ENCODE assay signal across 7 mouse cellular contexts in genomic region chr15:83127037-83127436, GRCm38 (mm10). TPM values are rescaled to one million over a fixed set of nuclear protein-coding genes. Genes with fewer than 3 reads are reported as not detected.
DNase-seq lines count a peak whose midpoint lies in the region; ATAC-seq and TF ChIP-seq lines count a peak whose summit lies in the region.
"Not testable (repeated sequence)": the region's sequence is repeated elsewhere in the genome, so short reads cannot be mapped to it uniquely, and the experiment has no call there.

No protein-coding gene starts in this region.

- peaks cover 71% of the 10 kb centered on the region for H3K36me3 ChIP-seq in embryonic facial prominence, embryonic 14.5 days (ENCODE audit: control insufficient read depth, insufficient read depth, low read length)
- peaks cover 71% of the 10 kb centered on the region for H3K36me3 ChIP-seq in limb, embryonic 14.5 days (ENCODE audit: control insufficient read depth, insufficient read depth, low read length)
- peaks cover 55% of the 10 kb centered on the region for H3K36me3 ChIP-seq in myocyte (ENCODE audit: control insufficient read depth, insufficient read depth)

- TF ChIP-seq POLR2A in limb, embryonic 14.5 days (IDR thresholded peaks at IDR 0.05; ENCODE audit: borderline replicate concordance, extremely low read depth, insufficient read depth, insufficient read length) = not testable (repeated sequence)
- TF ChIP-seq POLR2A in myocyte (IDR thresholded peaks at IDR 0.05; ENCODE audit: insufficient read length, low read depth) = peak; percentile 20

- not testable (repeated sequence) for H3K9ac ChIP-seq in embryonic facial prominence, embryonic 14.5 days (ENCODE audit: low read depth, low read length); limb, embryonic 14.5 days (ENCODE audit: low read depth, low read length, severe bottlenecking)

- not testable (repeated sequence) for H3K79me2 ChIP-seq in myocyte (ENCODE audit: control insufficient read depth, insufficient read depth)

- not testable (repeated sequence) for H3K9me3 ChIP-seq in embryonic facial prominence, embryonic 14.5 days (ENCODE audit: control insufficient read depth, low read length); limb, embryonic 14.5 days (ENCODE audit: control insufficient read depth, low read length)

- ATAC-seq in embryonic facial prominence, embryonic 14.5 days (ENCODE audit: low read depth) = peak; percentile 59
- peak; percentile 59 for ATAC-seq in limb, embryonic 14.5 days (ENCODE audit: low FRiP score, low read depth)

- peak overlapping the region; percentile 68 for H3K27ac ChIP-seq in embryonic facial prominence, embryonic 14.5 days (replicated peaks; ENCODE audit: low read depth, low read length)
- not testable (repeated sequence) for H3K27ac ChIP-seq in limb, embryonic 14.5 days (replicated peaks; ENCODE audit: low read depth, low read length)

- not testable (repeated sequence) for H3K27me3 ChIP-seq in embryonic facial prominence, embryonic 14.5 days (replicated peaks; ENCODE audit: control insufficient read depth, insufficient read depth, low read length); limb, embryonic 14.5 days (ENCODE audit: control insufficient read depth, insufficient read depth, low read length); myocyte (ENCODE audit: control insufficient read depth, insufficient read depth, insufficient read length)

- DNase-seq in embryonic facial prominence, embryonic 14.5 days (ENCODE audit: low spot score) = peak; percentile 69
- DNase-seq in heart, postnatal 10 days = peak; percentile 25 to 29
- DNase-seq in kidney, postnatal 10 days = peak; percentile 54
- DNase-seq in limb, embryonic 14.5 days (ENCODE audit: low spot score) = not testable (repeated sequence)
- peak; percentile 50 for DNase-seq in lung, postnatal 10 days
- DNase-seq in retina, postnatal 1 day = peak; percentile 54

- not testable (repeated sequence) for H3K4me2 ChIP-seq in embryonic facial prominence, embryonic 14.5 days (ENCODE audit: low read depth, low read length); limb, embryonic 14.5 days (replicated peaks; ENCODE audit: low read depth, low read length, severe bottlenecking)
- H3K4me2 ChIP-seq in myocyte (ENCODE audit: low read depth) = peak overlapping the region; percentile 35

- not testable (repeated sequence) for H3K4me1 ChIP-seq in embryonic facial prominence, embryonic 14.5 days (ENCODE audit: control insufficient read depth, insufficient read depth, low read length); limb, embryonic 14.5 days (ENCODE audit: control insufficient read depth, insufficient read depth, low read length)

- H3ac ChIP-seq in myocyte (ENCODE audit: control insufficient read depth, insufficient read length) = not testable (repeated sequence)

- not testable (repeated sequence) for H3K4me3 ChIP-seq in embryonic facial prominence, embryonic 14.5 days (ENCODE audit: low read depth, low read length); limb, embryonic 14.5 days (replicated peaks; ENCODE audit: low read length); myocyte

- intact Hi-C loops in heart, postnatal 10 days (cut with DNase I) = not testable (repeated sequence)

- WGBS in embryonic facial prominence, embryonic 14.5 days = 82% methylated on average over 3 of the region's 3 CpGs
- whole genome bisulfite sequencing in limb, embryonic 14.5 days = 81% methylated on average over 3 of the region's 3 CpGs

TF ChIP-seq in myocyte, 11 proteins besides CTCF, POLR2A, EP300 and RAD21:
- peak; percentile 89 for TF ChIP-seq TCF3 (IDR thresholded peaks at IDR 0.05; ENCODE audit: insufficient read length, low read depth)
- peak; percentile 89 to 97 (median 95) for TF ChIP-seq MYOG (IDR thresholded peaks at IDR 0.05; ENCODE audit: control insufficient read depth in 1 of 3, insufficient read depth in 1 of 3, insufficient read length in 2 of 3, low read depth in 2 of 3)
- peak; percentile 95 for TF ChIP-seq TCF12 (IDR thresholded peaks at IDR 0.05; ENCODE audit: insufficient read depth, poor library complexity, severe bottlenecking)
- peak; percentile 79 to 97 (median 97) for TF ChIP-seq MYOD1 (IDR thresholded peaks at IDR 0.05; ENCODE audit: control insufficient read depth in 1 of 3, insufficient read length in 2 of 3, low read depth in 2 of 3)

RNA-seq across cellular contexts. Expression of gene Rrp7a, which starts 4.4 kb away (rescaled TPM):
- 61.6 and 63.0 TPM in 2 replicates for polyA plus RNA-seq in embryonic facial prominence, embryonic 14.5 days (2014; fragmentation: Nextera tagmentation; extraction: Ambion mirVana)
- total RNA-seq in heart, postnatal 10 days (2021) = 10 to 100 TPM; 37.3 to 46.2 TPM
- 82.1 and 92.1 TPM in 2 replicates for polyA plus RNA-seq in limb, embryonic 14.5 days (2012; rRNA removed)
- 60.9 and 61.7 TPM in 2 replicates for polyA plus RNA-seq in limb, embryonic 14.5 days (2014; fragmentation: Nextera tagmentation; extraction: Ambion mirVana)
- polyA plus RNA-seq in myocyte (2012; fragmentation: generic; extraction: Trizol) = 172 TPM

RNA-seq across cellular contexts. Expression of gene Poldip3, which starts 22.1 kb away (rescaled TPM):
- 126 and 151 TPM in 2 replicates for polyA plus RNA-seq in embryonic facial prominence, embryonic 14.5 days (2014; fragmentation: Nextera tagmentation; extraction: Ambion mirVana)
- 10 to 100 TPM; 45.7 to 47.3 TPM for total RNA-seq in heart, postnatal 10 days (2021)
- polyA plus RNA-seq in limb, embryonic 14.5 days (2012; rRNA removed) = 88.2 and 94.3 TPM in 2 replicates
- polyA plus RNA-seq in limb, embryonic 14.5 days (2014; fragmentation: Nextera tagmentation; extraction: Ambion mirVana) = 150 and 154 TPM in 2 replicates
- polyA plus RNA-seq in myocyte (2012; fragmentation: generic; extraction: Trizol) = 85.9 TPM

RNA-seq across cellular contexts. Expression of gene Serhl, which starts 37.7 kb away (rescaled TPM):
- polyA plus RNA-seq in embryonic facial prominence, embryonic 14.5 days (2014; fragmentation: Nextera tagmentation; extraction: Ambion mirVana) = 63.8 and 71.6 TPM in 2 replicates
- 10 to 100 TPM; 54.6 to 59.1 TPM for total RNA-seq in heart, postnatal 10 days (2021)
- 62.7 and 78.5 TPM in 2 replicates for polyA plus RNA-seq in limb, embryonic 14.5 days (2012; rRNA removed)
- 68.2 and 75.0 TPM in 2 replicates for polyA plus RNA-seq in limb, embryonic 14.5 days (2014; fragmentation: Nextera tagmentation; extraction: Ambion mirVana)
- polyA plus RNA-seq in myocyte (2012; fragmentation: generic; extraction: Trizol) = 33.7 TPM

RNA-seq across cellular contexts. Expression of gene Cyb5r3, which starts 45.4 kb away (rescaled TPM):
- 125 and 126 TPM in 2 replicates for polyA plus RNA-seq in embryonic facial prominence, embryonic 14.5 days (2014; fragmentation: Nextera tagmentation; extraction: Ambion mirVana)
- 100 to 1,000 TPM; 133 to 136 TPM for total RNA-seq in heart, postnatal 10 days (2021)
- 73.3 and 79.9 TPM in 2 replicates for polyA plus RNA-seq in limb, embryonic 14.5 days (2012; rRNA removed)
- 135 and 136 TPM in 2 replicates for polyA plus RNA-seq in limb, embryonic 14.5 days (2014; fragmentation: Nextera tagmentation; extraction: Ambion mirVana)
- polyA plus RNA-seq in myocyte (2012; fragmentation: generic; extraction: Trizol) = 707 TPM
